Mouse (Mus musculus) ES-Bruce4 (cell line): ENCODE data around the gene Gm42791. TPM values are rescaled to one million over a fixed set of nuclear protein-coding genes. Genes with fewer than 3 reads are reported as not detected.

ENCODE experiments used
- H3K27ac ChIP-seq: 2 replicates; pipeline ENCODE4 v1.5.1; 2012; ENCODE audit warnings: low read length, inconsistent platforms; ENCODE audit not compliant: insufficient read depth
- H3K27me3 ChIP-seq: 2 replicates; pipeline ENCODE4 v1.6.1; 2012; ENCODE audit warnings: mild to moderate bottlenecking, low read length, inconsistent platforms; ENCODE audit not compliant: control insufficient read depth, poor library complexity, insufficient read depth, severe bottlenecking
- H3K36me3 ChIP-seq: 2 replicates; pipeline ENCODE4 v1.6.1; 2012; ENCODE audit warnings: inconsistent platforms, mild to moderate bottlenecking, low read length, moderate library complexity; ENCODE audit not compliant: control insufficient read depth, poor library complexity, insufficient read depth, severe bottlenecking
- H3K4me1 ChIP-seq: one replicate; pipeline ENCODE4 v1.8.1; 2011; ENCODE audit warnings: low read length; ENCODE audit not compliant: control insufficient read depth, insufficient read depth
- H3K4me3 ChIP-seq: 2 replicates; pipeline ENCODE4 v1.5.1; 2011; ENCODE audit warnings: low read depth, mild to moderate bottlenecking, low read length
- H3K9ac ChIP-seq: 2 replicates; pipeline ENCODE4 v1.6.1; 2012; ENCODE audit warnings: low read depth, mild to moderate bottlenecking, inconsistent platforms; ENCODE audit not compliant: poor library complexity, severe bottlenecking
- H3K9me3 ChIP-seq: replicated peaks from 2 replicates; pipeline ENCODE4 v1.6.1; 2012; ENCODE audit warnings: mild to moderate bottlenecking, low read length, inconsistent platforms; ENCODE audit not compliant: control insufficient read depth, poor library complexity, insufficient read depth, severe bottlenecking
- CTCF ChIP-seq: IDR thresholded peaks from one replicate; pipeline ENCODE4 v1.8.1; 2011; ENCODE audit warnings: low read depth, low read length
- EP300 ChIP-seq: IDR thresholded peaks from 2 replicates; pipeline ENCODE4 v1.6.1; 2011; ENCODE audit warnings: low read depth, low read length; ENCODE audit not compliant: insufficient read depth
- POLR2A ChIP-seq: IDR thresholded peaks from one replicate; pipeline ENCODE4 v1.8.1; 2011; ENCODE audit warnings: low read length; ENCODE audit not compliant: insufficient read depth
- polyA plus RNA-seq: library from polyadenylated mRNA; stranded (reverse); fragments of >200 nt; gene quantifications from 2 replicates; pipeline ENCODE4 v1.2.4, GENCODE M21; 2011; ENCODE audit warnings: low read depth; ENCODE audit not compliant: missing spikeins, insufficient read depth, insufficient read length

Gm42791 gene
- polyA plus RNA-seq, 1 experiment, result 4.8 TPM

DNA sequence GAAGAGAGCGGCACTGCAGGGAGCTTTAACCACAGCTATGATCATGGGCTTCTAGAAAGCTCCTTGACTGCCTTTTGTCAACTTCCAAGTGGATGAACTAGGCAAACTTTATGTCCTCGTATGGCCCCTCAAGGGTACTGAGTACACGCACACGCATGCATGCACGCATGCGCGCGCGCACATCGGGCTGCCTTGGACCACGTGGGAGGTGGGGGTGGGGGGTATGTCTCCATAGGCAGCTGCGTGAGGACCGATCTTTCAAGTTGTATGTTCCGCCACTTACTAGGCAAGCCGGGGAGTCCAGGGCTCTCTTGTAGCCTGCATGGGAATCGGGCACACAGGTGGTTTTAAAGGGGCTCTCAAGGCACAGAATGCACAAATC, 25.7 kb upstream of the Gm42791 start:
- Histone ChIP-seq H3K27me3 (0 out of 2 replicates have a peak, but pooled peaks cover 2% of the 10 kb centered on the region), H3K36me3 (no peaks in the 10 kb centered on the region), H3K9ac (no peak overlapping the region), H3K4me3 (peak overlapping the region; percentile 9; the same call in 1 of the 2 replicates), H3K4me1 (no peaks in the 10 kb centered on the region), H3K9me3 (no peaks in the 10 kb centered on the region), H3K27ac (no peak overlapping the region)
- TF ChIP-seq CTCF (no peak), POLR2A (no peak), EP300 (no peak)

DNA sequence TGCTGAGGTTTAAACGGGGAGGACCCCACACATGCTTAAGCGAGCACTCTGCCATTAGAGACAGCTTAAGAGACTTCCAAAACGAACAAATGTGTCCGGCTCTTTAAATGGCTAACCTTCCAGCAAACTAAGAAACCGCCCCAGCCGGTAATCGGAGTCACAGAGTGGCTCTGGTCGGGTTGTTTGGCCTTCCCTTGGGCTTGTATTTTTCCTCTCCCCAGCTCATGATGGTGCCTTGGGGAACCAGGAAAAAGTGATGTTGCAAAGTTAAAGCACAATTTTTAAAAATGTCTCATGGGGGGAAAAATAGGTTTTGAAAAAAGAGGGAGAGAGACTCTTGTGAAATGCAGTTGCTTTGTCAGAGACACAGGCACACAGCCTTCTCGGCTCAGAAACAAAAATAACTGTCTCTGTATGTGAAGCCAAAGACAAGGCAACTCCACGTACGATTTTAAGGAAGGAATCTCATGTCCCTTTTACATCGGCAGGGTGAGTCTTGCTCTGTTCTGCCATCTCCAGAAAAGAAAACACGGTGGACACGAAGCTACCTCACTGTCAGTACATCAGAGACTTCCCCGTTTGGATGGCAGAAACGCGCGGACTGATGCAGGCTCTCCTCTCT, 25.2 kb upstream of the Gm42791 start:
- no peak for TF ChIP-seq CTCF
- TF ChIP-seq POLR2A, result no peak
- TF ChIP-seq EP300, result no peak
- 0 out of 2 replicates have a peak, but pooled peaks cover 2% of the 10 kb centered on the region for H3K27me3 ChIP-seq
- H3K9me3 ChIP-seq, result no peaks in the 10 kb centered on the region
- no peak overlapping the region for H3K4me3 ChIP-seq
- H3K9ac ChIP-seq, result no peak overlapping the region
- no peaks in the 10 kb centered on the region for H3K36me3 ChIP-seq
- no peak overlapping the region for H3K27ac ChIP-seq
- H3K4me1 ChIP-seq, result no peaks in the 10 kb centered on the region

DNA sequence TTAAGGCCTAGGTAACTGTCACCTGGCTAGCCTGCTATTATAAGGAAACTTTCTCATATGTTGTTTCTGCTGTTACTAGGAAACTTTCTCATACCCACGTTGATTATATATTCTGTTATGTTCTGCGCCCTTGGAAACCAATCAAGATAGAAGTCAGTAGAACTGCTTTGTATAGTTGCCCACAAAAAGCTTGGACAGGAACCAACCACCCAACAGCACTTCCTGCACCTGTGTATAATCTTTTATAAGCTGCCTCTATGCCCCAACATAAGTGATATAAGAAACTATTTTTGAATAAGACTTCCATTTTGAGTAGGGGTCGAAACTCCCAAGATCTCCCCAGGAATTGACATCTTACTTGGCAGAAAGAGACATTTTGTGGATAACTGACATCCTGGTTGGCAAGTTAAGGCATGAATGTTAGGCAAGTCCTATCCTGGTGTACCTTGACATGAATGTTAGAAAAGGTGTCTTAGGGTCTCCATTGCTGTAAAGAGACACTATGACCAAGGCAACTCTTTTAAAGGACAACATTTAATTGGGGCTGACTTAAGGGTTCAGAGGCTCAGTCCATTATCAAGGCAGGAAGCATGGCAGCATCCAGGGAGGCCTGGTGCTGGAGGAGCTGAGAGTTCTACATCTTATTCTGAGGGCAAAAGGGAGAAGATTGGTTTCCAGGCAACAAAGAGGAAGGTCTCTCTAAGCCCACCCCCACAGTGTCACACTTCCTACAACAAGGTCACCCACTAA, 22.9 kb upstream of the Gm42791 start:
- no peak overlapping the region for H3K27ac ChIP-seq
- H3K9me3 ChIP-seq, result no peaks in the 10 kb centered on the region
- no peaks in the 10 kb centered on the region for H3K4me1 ChIP-seq
- no peak overlapping the region for H3K4me3 ChIP-seq
- H3K9ac ChIP-seq, result no peak overlapping the region
- H3K27me3 ChIP-seq, result 0 out of 2 replicates have a peak, but pooled peaks cover 2% of the 10 kb centered on the region
- H3K36me3 ChIP-seq, result no peaks in the 10 kb centered on the region
- TF ChIP-seq POLR2A (no peak), CTCF (no peak), EP300 (no peak)

DNA sequence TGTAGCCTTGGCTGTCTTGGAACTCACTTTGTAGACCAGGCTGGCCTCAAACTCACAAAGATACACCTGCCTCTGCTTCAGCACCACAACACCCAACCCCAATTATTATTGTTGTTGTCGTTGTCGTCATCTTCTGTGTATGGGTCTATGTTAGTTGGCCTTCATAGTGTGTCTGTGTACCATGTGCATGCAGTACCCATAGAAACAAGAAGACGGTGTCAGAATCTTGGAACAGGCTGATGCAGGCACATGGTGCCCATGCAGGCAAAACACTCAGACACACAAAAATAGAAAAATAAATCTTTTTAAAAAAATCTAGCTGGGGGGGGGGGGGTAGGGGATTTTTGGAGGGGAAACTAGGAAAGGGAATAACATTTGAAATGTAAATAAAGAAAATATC, 22.2 kb upstream of the Gm42791 start:
- no peak overlapping the region for H3K4me3 ChIP-seq
- no peaks in the 10 kb centered on the region for H3K36me3 ChIP-seq
- no peak overlapping the region for H3K9ac ChIP-seq
- TF ChIP-seq CTCF, result no peak
- no peak for TF ChIP-seq EP300
- H3K27me3 ChIP-seq, result 0 out of 2 replicates have a peak, but pooled peaks cover 2% of the 10 kb centered on the region
- H3K27ac ChIP-seq, result no peak overlapping the region
- no peaks in the 10 kb centered on the region for H3K9me3 ChIP-seq
- H3K4me1 ChIP-seq, result no peaks in the 10 kb centered on the region

DNA sequence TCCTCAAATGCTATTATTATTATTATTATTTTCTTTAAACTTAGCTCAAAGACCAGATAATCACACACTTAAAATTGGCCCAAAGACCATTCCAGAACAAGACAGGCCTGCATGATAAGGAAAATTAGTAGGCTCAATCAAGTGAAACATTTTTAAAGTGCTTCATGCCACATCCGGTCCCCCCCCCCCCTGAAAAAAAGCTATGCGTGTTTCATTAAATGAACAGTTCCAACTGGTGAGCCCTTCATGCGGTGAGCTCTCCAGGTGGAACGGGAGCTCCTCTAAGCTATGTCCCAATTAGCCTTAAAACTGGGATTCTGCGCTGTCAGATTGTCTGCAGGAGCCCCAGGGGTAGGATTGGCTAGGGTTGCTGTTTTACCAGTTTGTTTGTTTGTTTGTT, 21.3 kb upstream of the Gm42791 start:
- no peaks in the 10 kb centered on the region for H3K9me3 ChIP-seq
- H3K4me3 ChIP-seq, result no peak overlapping the region
- TF ChIP-seq CTCF, result no peak
- no peak for TF ChIP-seq EP300
- TF ChIP-seq POLR2A, result no peak
- H3K27ac ChIP-seq, result no peak overlapping the region
- 0 out of 2 replicates have a peak, but pooled peaks cover 2% of the 10 kb centered on the region for H3K27me3 ChIP-seq
- H3K4me1 ChIP-seq, result no peaks in the 10 kb centered on the region
- H3K36me3 ChIP-seq, result no peaks in the 10 kb centered on the region
- no peak overlapping the region for H3K9ac ChIP-seq
